ENCODE assay signal across 30 mouse cellular contexts in the genomic region with DNA sequence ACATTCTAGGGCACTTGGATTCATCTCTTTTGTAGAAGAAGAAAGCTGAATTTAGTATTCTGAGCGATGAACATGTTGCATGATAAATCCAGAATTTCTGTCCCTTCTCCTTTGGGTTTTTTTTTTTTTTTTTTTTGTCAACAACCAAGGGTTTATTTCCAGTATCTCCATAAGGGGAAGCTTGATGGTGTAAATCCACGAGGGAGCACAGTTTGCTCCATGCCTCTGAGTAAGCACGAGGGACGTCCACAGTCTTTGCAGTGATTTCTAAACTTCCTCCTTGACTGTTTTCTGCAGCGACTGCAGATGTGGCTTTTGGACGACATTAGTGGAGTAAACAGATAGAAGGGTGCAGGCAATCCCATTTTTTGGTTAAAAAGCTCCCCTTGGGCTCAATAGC.
"Had no signal": no experiment of that assay in that cellular context is flagged by ENCODE, and none has a peak within 500 bp of the region (broad histone marks: within the 10 kb centered on the region; RNA-seq: fewer than 3 reads in every experiment).

No protein-coding gene starts in this region.

- ATAC-seq: liver, embryonic 12.5 days; liver, postnatal 0 days; lung, postnatal 0 days; midbrain, embryonic 13.5 days; midbrain, embryonic 15.5 days; midbrain, embryonic 16.5 days had no signal

- DNase-seq: left cerebral cortex, postnatal 4 days; liver; liver, embryonic 13.5 days; liver, postnatal 0 days; lung, adult 18-20 months; lung, adult 2 months; lung, embryonic 14.5 days; lung, postnatal 10 days; lung, postnatal 14 days; lung, postnatal 36 days; lung, postnatal 4 days; midbrain, embryonic 14.5 days had no signal

- H3K4me3 ChIP-seq: limb, embryonic 10.5 days; limb, embryonic 12.5 days; limb, embryonic 13.5 days; limb, embryonic 15.5 days; liver, embryonic 12.5 days; liver, embryonic 13.5 days; liver, embryonic 15.5 days; lung, embryonic 15.5 days; megakaryocyte, embryonic 14.5 days; midbrain, embryonic 10.5 days; midbrain, embryonic 12.5 days; midbrain, embryonic 13.5 days; midbrain, embryonic 15.5 days; myocyte; neural tube, embryonic 12.5 days had no signal

- H3K27ac ChIP-seq: limb, embryonic 10.5 days; limb, embryonic 12.5 days; limb, embryonic 13.5 days; limb, embryonic 15.5 days; liver, embryonic 12.5 days; liver, embryonic 13.5 days; liver, embryonic 14.5 days; liver, embryonic 15.5 days; lung, embryonic 15.5 days; macrophage; midbrain, embryonic 10.5 days; midbrain, embryonic 12.5 days; midbrain, embryonic 13.5 days; midbrain, embryonic 15.5 days; neural tube, embryonic 12.5 days had no signal
